Mouse (Mus musculus) adrenal gland, postnatal 10 days (tissue): ENCODE data around the gene Ypel2. TPM values are rescaled to one million over a fixed set of nuclear protein-coding genes. Genes with fewer than 3 reads are reported as not detected.

Experiments
- DNase-seq: peaks from one replicate; pipeline ENCODE4 v3.0.0; 2021; ENCODE audit warnings: mixed read lengths
- total RNA-seq, 2 experiments: library from RNA; stranded (reverse); gene quantifications; 2 replicates each; pipeline ENCODE4 v1.2.3; 2021

The Ypel2 gene
- total RNA-seq, 2 experiments from 2014 or later, result 16.1 to 28.3 TPM

DNA sequence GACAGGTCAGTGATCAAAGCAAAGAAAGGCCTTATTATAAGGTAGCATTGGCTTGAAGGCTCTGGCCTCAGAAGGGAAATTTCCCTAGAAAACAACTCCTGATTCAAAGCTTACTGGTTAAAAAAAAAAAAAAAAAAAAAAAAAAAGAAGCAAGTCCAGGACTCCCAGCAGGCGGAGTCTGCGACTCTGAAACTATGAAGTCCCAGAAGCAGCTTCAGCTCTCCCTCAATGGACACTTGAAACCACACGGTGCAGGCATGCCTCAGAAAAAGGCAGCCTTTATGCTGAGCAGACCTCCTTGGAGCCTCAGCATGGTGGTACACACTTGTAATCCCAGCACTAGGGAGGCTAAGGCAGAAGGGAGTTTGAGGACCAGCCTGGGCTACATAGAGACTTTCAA is 97.9 kb downstream of the Ypel2 start:
- DNase-seq, result no peak

GRCm38 (mm10) chr11:86895156-86895555 is 98.4 kb downstream of the Ypel2 start:
- no peak for DNase-seq

- peak; percentile 92 for DNase-seq
Measured at GRCm38 (mm10) chr11:86894171-86894577, 99.3 kb downstream of the Ypel2 start.

DNA sequence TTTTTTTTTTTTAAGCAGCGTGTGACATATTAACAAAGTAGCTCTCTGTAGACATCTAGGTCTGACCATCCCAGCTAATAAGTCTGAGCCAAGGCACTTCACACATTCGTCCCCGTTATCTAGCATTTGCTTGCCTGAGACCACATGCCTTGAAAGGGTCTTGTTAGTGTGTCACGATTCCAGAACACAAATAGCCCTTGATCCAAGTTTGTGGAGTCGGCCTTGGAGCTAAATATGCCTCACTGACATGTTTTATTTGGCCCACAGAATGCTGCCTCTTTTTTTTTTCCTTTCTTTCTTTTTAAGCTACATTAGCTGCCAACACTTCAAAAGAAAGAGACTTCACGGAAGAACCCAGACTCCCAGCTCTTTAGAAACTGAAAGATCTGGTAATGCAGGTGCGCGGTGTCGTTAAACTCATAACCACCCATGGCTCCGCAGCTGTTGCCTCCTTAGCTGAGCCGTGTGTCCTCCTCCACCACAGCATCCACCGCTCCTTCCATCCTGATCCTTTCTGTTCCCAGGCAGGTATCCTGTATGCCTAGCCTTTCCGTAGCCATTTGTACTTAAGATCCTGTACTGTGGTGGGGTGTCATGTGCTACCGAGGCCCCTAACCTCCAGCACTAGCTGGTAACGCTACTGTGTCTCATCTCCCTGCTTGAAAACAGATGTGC is 100.4 kb downstream of the Ypel2 start:
- no peak for DNase-seq

Other genes with a start within 250 kb of the Ypel2 start
- gene Cltc, start 236.1 kb downstream of the Ypel2 start, total RNA-seq, result 100 to 1,000 TPM; 204 to 229 TPM
- gene Dhx40, start 186.0 kb downstream of the Ypel2 start, total RNA-seq, result 10 to 100 TPM; 28.8 to 33.4 TPM
- 1 to 10 TPM; 4.5 to 5.2 TPM for gene Gdpd1, start 80.4 kb upstream of the Ypel2 start, total RNA-seq
- 10 to 100 TPM; 14.8 to 16.9 TPM for gene Smg8, start 93.1 kb upstream of the Ypel2 start, total RNA-seq
- gene Prr11, start 115.0 kb upstream of the Ypel2 start, total RNA-seq, result 1 to 10 TPM; 5.2 to 5.9 TPM
- 10 to 100 TPM; 10.3 to 11.0 TPM for gene Ska2, start 115.5 kb upstream of the Ypel2 start, total RNA-seq
- 10 to 100 TPM; 20.1 to 21.9 TPM for gene Trim37, start 133.4 kb upstream of the Ypel2 start, total RNA-seq